Mouse (Mus musculus) E14TG2a.4 (cell line): ENCODE measurements around the gene Tacc2.

ENCODE experiments used
- CTCF ChIP-seq: conservative IDR thresholded peaks from 2 replicates; pipeline ENCODE4 v1.5.1; 2014; ENCODE audit warnings: low read length
- NANOG ChIP-seq: IDR thresholded peaks from 2 replicates; pipeline ENCODE4 v1.6.1; 2014; ENCODE audit warnings: borderline replicate concordance, low read length, mixed read lengths

DNA sequence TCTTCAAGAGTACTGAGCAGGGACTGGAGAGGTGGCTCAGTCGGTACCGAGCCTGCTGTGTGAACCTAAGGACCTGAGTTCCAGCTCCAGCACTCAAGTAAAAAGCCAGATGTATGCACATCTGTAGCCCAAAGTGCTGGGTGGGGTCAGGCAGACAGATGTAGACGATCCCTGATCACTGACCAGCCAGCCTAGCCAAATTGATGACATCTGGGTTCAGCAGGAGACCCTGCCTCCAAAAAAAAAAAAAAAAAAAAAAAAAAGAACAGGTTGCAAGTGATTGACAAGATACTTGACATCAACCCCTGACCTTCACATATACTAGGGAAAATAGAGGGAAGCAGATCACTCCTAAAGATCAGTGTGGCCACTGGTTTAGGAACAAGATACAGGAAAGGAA, 211.7 kb downstream of the Tacc2 start:
- TF ChIP-seq CTCF: no peak
- no peak for TF ChIP-seq NANOG
